Mouse (Mus musculus): Measurements from ENCODE around the gene Myo1a. TPM values are rescaled to one million over a fixed set of nuclear protein-coding genes. Genes with fewer than 3 reads are reported as not detected.

Myo1a gene
- polyA plus RNA-seq, 1 experiment = 0.16 TPM

DNA sequence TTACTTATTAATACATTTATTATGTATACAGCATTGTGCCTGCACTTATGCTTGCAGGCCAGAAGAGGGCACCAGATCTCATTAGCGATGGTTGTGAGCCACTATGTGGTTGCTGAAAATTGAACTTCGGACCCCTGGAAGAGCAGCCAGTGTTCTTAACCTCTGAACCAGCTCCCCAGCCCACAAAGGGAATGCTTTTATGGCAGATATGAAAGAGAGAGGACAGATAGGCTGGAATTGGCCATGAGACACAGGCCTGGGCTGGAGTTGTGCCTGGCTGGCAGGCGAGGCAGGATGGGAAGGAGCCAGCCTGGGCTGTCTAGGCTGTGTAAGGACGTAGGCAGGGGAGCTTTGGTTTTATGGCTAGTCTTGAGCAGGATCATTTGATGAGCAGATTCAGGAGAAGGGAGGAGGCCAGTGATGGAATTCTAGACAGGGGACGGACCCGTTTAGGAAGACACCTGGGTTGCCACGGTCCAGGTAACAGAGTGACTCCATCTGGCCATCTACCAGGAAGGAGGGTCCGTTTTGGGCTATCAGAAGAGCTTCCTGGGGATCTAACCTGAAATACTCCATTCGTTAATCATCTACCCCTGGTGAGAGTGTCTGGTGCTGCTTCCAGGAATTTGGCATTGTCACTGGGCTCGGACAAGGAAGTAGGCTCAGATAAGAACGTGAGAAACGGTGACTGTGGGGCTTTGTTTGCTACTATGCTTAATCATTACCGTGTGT is 33.3 kb downstream of the Myo1a start:
- no peak overlapping the region for H3K4me3 ChIP-seq (ENCODE audit: insufficient read depth, poor library complexity, severe bottlenecking)

DNA sequence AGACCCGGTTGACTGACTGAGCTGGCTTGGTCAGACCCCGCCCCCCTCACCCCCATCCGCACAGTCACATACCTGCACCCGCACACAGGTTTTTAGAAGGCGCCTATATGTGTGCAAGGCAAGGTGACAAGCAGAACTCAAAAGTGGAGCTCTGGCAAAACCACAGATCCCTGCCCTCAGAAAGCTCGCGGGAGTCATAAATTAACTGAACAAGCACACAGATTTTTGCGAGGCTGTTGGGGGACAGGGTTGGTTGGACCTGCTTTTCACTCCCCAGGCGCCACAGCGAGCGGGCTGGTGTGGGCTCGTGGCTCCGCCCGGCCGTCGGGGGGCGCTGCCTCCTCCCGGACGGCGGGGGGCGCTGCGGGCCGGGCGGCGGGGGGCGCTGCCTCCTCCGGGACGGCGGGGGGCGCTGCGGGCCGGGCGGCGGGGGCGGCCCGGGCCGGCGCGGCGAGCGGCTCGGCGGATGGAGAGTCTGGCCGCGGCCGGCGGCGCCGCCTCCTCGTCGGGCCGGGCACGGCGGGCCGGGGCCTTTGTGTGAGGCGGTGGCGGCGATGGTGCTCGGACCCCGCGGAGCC is 34.2 kb downstream of the Myo1a start, which contains the start of gene Zbtb39:
Zbtb39 (plus strand) TSS at position 456 of the 578 bp plus-strand sequence.
- Histone ChIP-seq H3K27me3 (ENCODE audit: control insufficient read depth, insufficient read depth, insufficient read length) (peaks cover 5% of the 10 kb centered on the region), H3ac (ENCODE audit: control insufficient read depth, insufficient read length, low read depth) (peak within 1 kb of the TSS; percentile 98), H3K36me3 (ENCODE audit: control insufficient read depth, insufficient read depth) (peaks cover 31% of the 10 kb centered on the region), H3K79me2 (ENCODE audit: control insufficient read depth, insufficient read depth) (peaks cover 35% of the 10 kb centered on the region), H3K4me3 (ENCODE audit: insufficient read depth, poor library complexity, severe bottlenecking) (peak within 1 kb of the TSS; percentile 89), H3K79me3 (ENCODE audit: low read depth) (peaks cover 30% of the 10 kb centered on the region)
- TF ChIP-seq CTCF (IDR thresholded peaks at IDR 0.05; ENCODE audit: control insufficient read depth, insufficient read depth, insufficient read length) (peak; percentile 99), MAX (IDR thresholded peaks at IDR 0.05) (no peak)

More for the DNA sequence above, 33.3 kb downstream of the Myo1a start:
- Histone ChIP-seq H3K79me3 (ENCODE audit: low read depth) (peaks cover 23% of the 10 kb centered on the region), H3K27me3 (ENCODE audit: control insufficient read depth, insufficient read depth, insufficient read length) (peaks cover 13% of the 10 kb centered on the region), H3K36me3 (ENCODE audit: control insufficient read depth, insufficient read depth) (peaks cover 22% of the 10 kb centered on the region), H3ac (ENCODE audit: control insufficient read depth, insufficient read length, low read depth) (no peak overlapping the region), H3K79me2 (ENCODE audit: control insufficient read depth, insufficient read depth) (peaks cover 35% of the 10 kb centered on the region)
- TF ChIP-seq MYOG (IDR thresholded peaks at IDR 0.05; ENCODE audit: control insufficient read depth, extremely low read depth, insufficient read length) = no peak
- no peak for TF ChIP-seq CTCF (IDR thresholded peaks at IDR 0.05; ENCODE audit: control insufficient read depth, insufficient read depth, insufficient read length)
- TF ChIP-seq FOSL1 (IDR thresholded peaks at IDR 0.05; ENCODE audit: insufficient read depth, low read length, poor library complexity, severe bottlenecking) = no peak
- no peak for TF ChIP-seq USF1 (IDR thresholded peaks at IDR 0.05; ENCODE audit: low read depth)
- no peak for TF ChIP-seq MYOD1 (IDR thresholded peaks at IDR 0.05; ENCODE audit: control insufficient read depth, insufficient read length, low read depth)
- TF ChIP-seq CEBPB (IDR thresholded peaks at IDR 0.05; ENCODE audit: low read depth) = no peak
- no peak for TF ChIP-seq MAX (IDR thresholded peaks at IDR 0.05)

DNA sequence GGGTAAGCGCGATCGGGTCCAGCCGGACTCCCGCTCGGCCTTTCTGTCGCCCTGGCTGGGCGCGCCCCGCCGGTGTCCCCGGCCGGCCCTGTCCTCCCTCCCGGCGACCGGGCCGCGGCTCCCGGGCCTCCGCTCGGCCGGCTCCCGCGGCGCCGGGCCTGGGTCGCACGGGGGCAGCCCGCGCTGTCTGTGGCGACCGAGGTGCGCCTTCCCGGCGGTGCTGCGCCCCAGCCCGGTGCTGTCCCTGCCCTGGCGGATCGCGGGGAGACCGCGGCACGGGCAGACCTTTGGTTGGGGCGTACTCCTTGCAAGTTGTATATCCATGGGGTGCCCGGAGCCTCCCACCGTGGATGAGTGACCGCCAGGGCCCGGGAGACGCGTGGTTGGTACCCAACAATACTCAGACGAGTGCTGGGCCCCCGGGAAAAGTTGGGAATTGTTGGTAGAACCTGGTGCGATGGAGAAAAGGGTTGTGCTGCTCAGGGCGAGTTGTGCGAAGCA is 34.7 kb downstream of the Myo1a start:
- TF ChIP-seq FOSL1 (IDR thresholded peaks at IDR 0.05; ENCODE audit: insufficient read depth, low read length, poor library complexity, severe bottlenecking) (no peak), MAX (IDR thresholded peaks at IDR 0.05) (no peak), MYOD1 (IDR thresholded peaks at IDR 0.05; ENCODE audit: control insufficient read depth, insufficient read length, low read depth) (no peak), CEBPB (IDR thresholded peaks at IDR 0.05; ENCODE audit: low read depth) (no peak), MYOG (IDR thresholded peaks at IDR 0.05; ENCODE audit: control insufficient read depth, extremely low read depth, insufficient read length) (no peak), USF1 (IDR thresholded peaks at IDR 0.05; ENCODE audit: low read depth) (no peak), CTCF (IDR thresholded peaks at IDR 0.05; ENCODE audit: control insufficient read depth, insufficient read depth, insufficient read length) (no peak)
- peaks cover 35% of the 10 kb centered on the region for H3K36me3 ChIP-seq (ENCODE audit: control insufficient read depth, insufficient read depth)
- peaks cover 34% of the 10 kb centered on the region for H3K79me3 ChIP-seq (ENCODE audit: low read depth)
- peaks cover 38% of the 10 kb centered on the region for H3K79me2 ChIP-seq (ENCODE audit: control insufficient read depth, insufficient read depth)
- peaks cover 5% of the 10 kb centered on the region for H3K27me3 ChIP-seq (ENCODE audit: control insufficient read depth, insufficient read depth, insufficient read length)
- peak overlapping the region; percentile 98 for H3ac ChIP-seq (ENCODE audit: control insufficient read depth, insufficient read length, low read depth)
- peak overlapping the region; percentile 89 for H3K4me3 ChIP-seq (ENCODE audit: insufficient read depth, poor library complexity, severe bottlenecking)

DNA sequence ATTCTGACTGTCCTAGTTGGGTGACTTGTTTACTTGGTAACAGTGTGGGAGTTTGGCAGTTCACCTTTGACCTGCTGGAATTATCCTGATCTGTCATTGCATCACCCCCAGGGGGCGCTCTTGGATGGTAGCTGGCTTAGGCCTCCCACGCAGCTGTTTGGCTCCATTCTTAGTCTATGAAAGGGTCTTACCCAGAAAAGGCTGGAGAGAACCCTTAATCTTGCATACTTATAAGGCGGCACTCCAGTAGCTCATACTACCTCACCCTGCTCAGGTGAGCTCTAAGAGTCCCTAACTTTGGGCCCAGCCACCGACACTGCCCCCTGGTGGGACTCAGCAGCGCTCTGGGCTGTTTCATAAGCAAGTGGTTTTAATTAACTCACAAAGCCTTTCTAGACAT is 39.7 kb downstream of the Myo1a start:
- Histone ChIP-seq H3K36me3 (ENCODE audit: control insufficient read depth, insufficient read depth) (peaks cover 60% of the 10 kb centered on the region), H3K27me3 (ENCODE audit: control insufficient read depth, insufficient read depth, insufficient read length) (no peaks in the 10 kb centered on the region), H3ac (ENCODE audit: control insufficient read depth, insufficient read length, low read depth) (no peak overlapping the region), H3K79me3 (ENCODE audit: low read depth) (peaks cover 34% of the 10 kb centered on the region), H3K79me2 (ENCODE audit: control insufficient read depth, insufficient read depth) (peaks cover 48% of the 10 kb centered on the region), H3K4me3 (ENCODE audit: insufficient read depth, poor library complexity, severe bottlenecking) (no peak overlapping the region)
- TF ChIP-seq CTCF (IDR thresholded peaks at IDR 0.05; ENCODE audit: control insufficient read depth, insufficient read depth, insufficient read length) = peak; percentile 33
- no peak for TF ChIP-seq FOSL1 (IDR thresholded peaks at IDR 0.05; ENCODE audit: insufficient read depth, low read length, poor library complexity, severe bottlenecking)
- no peak for TF ChIP-seq MAX (IDR thresholded peaks at IDR 0.05)
- peak; percentile 1 for TF ChIP-seq CEBPB (IDR thresholded peaks at IDR 0.05; ENCODE audit: low read depth)
- TF ChIP-seq USF1 (IDR thresholded peaks at IDR 0.05; ENCODE audit: low read depth) = no peak

DNA sequence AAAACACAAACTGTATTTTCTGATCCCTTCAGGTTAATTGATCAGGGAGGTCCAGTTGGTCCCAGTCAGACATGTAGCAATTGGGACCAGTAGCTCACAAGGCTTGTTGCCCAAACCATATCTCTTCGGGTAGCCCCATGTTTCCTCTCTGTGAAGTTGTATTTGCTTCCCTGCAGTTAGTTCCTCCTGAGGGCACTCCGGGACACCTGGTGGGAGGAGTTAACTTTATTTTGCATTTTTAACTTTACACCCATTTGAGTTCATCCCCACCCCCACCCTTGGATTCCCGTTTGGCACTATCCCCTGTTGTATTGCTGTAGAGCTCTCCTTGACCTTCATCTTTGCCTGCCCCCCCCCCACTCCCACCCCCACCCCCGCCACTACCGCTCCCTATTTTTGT is 40.9 kb downstream of the Myo1a start:
- TF ChIP-seq FOSL1 (IDR thresholded peaks at IDR 0.05; ENCODE audit: insufficient read depth, low read length, poor library complexity, severe bottlenecking) (no peak), CEBPB (IDR thresholded peaks at IDR 0.05; ENCODE audit: low read depth) (no peak), MYOG (IDR thresholded peaks at IDR 0.05; ENCODE audit: control insufficient read depth, extremely low read depth, insufficient read length) (no peak), MAX (IDR thresholded peaks at IDR 0.05) (no peak), USF1 (IDR thresholded peaks at IDR 0.05; ENCODE audit: low read depth) (no peak), MYOD1 (IDR thresholded peaks at IDR 0.05; ENCODE audit: control insufficient read depth, insufficient read length, low read depth) (no peak), CTCF (IDR thresholded peaks at IDR 0.05; ENCODE audit: control insufficient read depth, insufficient read depth, insufficient read length) (no peak)
- Histone ChIP-seq H3K27me3 (ENCODE audit: control insufficient read depth, insufficient read depth, insufficient read length) (no peaks in the 10 kb centered on the region), H3K79me3 (ENCODE audit: low read depth) (peaks cover 24% of the 10 kb centered on the region), H3K36me3 (ENCODE audit: control insufficient read depth, insufficient read depth) (peaks cover 60% of the 10 kb centered on the region), H3K79me2 (ENCODE audit: control insufficient read depth, insufficient read depth) (peaks cover 36% of the 10 kb centered on the region), H3K4me3 (ENCODE audit: insufficient read depth, poor library complexity, severe bottlenecking) (no peak overlapping the region), H3ac (ENCODE audit: control insufficient read depth, insufficient read length, low read depth) (no peak overlapping the region)

All from C2C12 (cell line).